Mouse (Mus musculus): Measurements from ENCODE around the gene Fcna.

GRCm38 (mm10) chr2:25616398-25616797, 11.4 kb downstream of the Fcna start:
- TF ChIP-seq HCFC1 (IDR thresholded peaks at IDR 0.05; ENCODE audit: borderline replicate concordance, insufficient read depth, low read length) (no peak), MAFK (IDR thresholded peaks at IDR 0.05; ENCODE audit: insufficient read depth, low read depth, low read length) (no peak)
